Mouse (Mus musculus): ENCODE results near the gene Itk.

DNA sequence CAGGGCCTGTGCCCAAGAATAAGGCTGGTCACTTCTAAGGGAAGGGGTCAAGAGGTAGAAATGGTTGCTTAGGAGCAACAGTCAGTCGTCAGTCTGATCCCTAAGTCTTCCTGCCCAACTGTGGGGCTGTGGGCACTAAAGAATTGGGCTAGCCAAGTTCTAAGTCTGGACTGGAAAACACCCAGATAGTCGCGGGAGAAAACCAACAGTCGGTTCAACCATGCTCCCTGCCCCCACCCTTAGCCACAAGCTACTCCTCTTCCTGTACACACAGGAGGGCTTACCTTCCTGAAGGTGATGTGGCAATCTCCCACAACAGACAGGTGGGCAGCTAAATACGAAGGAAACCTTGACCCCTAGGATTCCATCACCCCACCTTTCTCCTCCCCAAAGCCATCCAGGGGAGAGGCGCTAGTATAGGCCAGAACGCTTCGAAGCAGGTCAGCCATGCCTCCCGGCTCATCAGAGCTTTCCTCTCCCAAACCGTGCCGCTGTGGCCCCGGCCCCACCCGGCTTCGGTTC is 78.1 kb downstream of the Itk start:
- TF ChIP-seq POLR2A (IDR thresholded peaks at IDR 0.05; ENCODE audit: borderline replicate concordance, insufficient read depth, low read length) (no peak), CTCF (IDR thresholded peaks at IDR 0.05; ENCODE audit: borderline replicate concordance, insufficient read depth, low read depth, low read length) (no peak)

Data from cerebellum, adult 2 months (tissue).